Mouse (Mus musculus) spleen, adult 12 weeks (tissue): ENCODE measurements around the gene Adgrd1.

ENCODE experiments used
- DNase-seq: peaks from one replicate; pipeline ENCODE4 v3.0.0; 2022; ENCODE audit warnings: low spot score

Gene Adgrd1

DNA sequence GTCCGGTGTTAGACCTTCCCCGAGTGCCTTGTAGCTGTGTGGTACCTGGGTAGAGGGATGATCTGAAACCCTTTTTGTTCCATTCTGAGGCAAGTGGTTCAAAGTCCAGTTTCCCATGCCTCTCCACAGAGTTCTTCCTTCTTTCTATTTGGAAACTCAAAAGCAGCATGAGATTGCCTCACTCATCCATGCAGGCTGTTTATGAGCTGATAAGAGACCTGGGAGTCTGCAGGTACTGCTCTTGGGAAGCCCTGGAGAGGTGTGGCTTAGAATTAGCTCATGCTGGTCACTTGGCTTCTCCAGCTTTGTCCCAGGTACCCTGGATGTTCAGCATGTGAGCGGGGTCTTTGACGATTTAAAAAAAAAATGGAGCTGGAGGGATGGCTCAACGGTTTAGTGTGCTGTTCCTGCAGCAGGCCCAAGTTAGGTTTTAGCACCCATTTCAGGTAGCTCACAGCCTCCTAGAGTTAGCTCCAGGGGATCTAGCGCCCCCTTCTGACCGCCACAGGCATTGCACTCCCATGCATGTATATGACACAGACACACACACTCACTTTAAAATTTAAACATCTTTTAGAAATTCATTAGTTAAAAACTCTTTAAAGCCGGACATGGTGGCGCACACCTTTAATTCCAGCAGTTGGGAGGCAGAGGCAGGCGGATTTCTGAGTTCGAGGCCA lies 65.0 kb downstream of the Adgrd1 start:
- no peak for DNase-seq

DNA sequence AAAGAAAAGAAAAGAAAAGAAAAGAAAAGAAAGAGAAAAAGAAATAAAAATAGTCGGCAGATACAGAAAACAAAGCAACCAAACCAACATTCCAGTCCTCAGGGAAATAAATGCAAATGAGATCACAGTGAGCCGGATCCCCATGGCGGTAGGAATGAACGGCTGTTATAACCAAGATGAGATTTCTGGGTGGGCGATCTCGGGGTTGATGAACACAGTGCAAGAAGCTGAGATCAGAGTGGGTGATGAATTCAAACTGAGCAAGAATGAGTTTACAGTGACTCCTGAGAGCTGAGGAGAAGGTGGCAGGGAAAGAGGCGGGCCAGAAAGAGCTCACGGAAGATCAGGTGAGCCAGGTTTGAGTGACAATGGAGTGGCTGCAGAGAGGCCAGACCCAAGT lies 66.9 kb downstream of the Adgrd1 start:
- no peak for DNase-seq

DNA sequence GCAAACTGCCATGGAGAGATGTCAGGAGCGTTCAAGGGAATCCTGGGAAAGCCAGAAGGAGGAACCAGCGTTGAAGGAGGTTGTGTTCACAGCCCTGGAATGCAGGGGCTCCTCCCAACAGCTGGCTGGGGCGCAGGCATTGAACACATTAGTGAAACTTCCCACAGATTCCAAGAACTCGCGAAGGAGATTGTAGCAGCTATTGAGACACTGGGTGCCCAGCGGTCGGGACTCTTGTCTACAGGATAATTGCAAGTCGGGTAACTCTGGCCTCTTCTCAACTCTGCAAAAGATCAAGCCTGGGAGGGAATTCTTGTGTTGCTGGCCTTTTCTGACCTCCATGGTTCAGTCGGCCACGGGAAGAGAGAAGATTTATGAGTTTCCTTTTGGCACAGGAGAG lies 67.5 kb downstream of the Adgrd1 start:
- no peak for DNase-seq

- DNase-seq: no peak
Observed at GRCm38 (mm10) chr5:129164911-129165584, 68.5 kb downstream of the Adgrd1 start.

DNA sequence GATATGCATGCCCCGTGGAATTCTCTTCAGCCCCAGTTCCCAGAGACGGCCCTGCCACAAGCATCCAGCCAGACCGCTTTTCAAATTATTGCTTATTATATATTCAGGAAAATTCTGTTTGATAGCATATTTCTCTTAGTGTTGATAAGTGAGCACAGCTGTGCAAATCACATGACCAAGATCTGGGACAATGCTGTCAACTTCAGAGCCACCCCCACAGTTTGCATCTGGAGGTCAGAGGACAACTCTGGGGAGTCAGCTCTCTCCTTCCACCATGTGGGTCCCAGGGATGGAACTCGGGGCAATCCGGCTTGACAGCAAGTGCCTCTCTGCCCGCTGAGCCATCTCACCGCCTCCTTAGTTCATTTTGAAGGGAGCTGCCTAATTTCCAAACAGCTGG lies 69.0 kb downstream of the Adgrd1 start:
- DNase-seq: no peak

- no peak for DNase-seq
Observed at GRCm38 (mm10) chr5:129169090-129169489, 72.5 kb downstream of the Adgrd1 start.

DNA sequence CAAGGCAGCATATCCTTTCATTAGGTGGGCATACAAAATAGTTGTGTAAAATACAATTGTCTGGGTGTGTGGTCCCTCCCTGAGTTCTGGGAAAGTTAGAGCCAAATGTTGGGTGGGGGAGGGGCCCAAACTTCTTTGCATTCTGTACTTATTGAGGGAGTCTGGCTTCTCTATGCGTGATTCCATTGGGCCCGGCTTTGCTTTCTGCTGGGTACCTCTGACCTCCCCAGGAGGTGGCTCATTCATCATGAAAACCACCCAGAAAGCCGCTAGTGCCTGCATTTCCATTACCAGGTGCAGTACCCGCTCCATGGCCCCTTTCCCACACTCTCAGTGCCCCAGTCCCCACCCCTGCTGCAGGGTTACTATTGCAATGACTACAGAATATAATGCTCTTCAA lies 73.0 kb downstream of the Adgrd1 start:
- no peak for DNase-seq

GRCm38 (mm10) chr5:129172533-129172932 lies 76.0 kb downstream of the Adgrd1 start:
- no peak for DNase-seq

GRCm38 (mm10) chr5:129175925-129176324 lies 79.4 kb downstream of the Adgrd1 start:
- DNase-seq: no peak

DNA sequence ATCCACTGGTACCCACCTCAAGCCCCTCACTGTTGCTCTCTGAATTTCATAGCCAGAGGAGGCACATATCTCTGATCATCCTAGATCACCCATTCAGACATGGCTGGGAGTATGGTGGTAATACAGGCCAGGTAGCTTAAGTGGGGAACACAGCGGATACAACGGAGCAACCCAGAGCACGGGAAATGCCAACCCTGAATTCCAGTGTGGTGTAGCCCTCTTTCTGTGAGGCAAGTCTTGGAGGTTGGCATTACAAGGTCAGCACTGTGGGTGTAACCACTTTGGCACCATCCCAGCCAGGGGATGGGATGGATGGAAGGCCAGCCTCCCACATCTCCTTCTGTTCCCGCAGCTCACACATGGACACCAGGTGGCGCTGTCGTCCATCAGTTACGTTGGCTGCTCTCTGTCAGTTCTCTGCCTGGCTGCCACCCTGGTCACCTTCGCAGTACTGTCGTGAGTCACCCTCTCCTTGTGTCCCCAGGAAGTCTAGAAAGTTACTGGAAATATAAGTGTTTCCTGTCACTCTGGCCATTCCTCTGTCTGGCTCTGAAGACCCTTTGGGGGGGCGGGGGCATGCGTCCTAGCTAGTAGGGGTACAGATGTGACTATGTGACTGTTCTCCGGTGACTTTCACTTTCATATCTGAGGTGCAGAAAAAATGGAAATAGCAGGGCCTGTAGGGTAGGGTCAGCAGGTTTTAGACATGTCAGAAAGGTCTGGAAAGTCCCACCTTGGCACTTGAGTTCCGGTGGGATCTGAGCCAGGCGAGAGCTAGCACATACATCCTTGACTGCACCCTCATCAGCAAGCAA lies 81.4 kb downstream of the Adgrd1 start:
- DNase-seq: peak; percentile 79

- DNase-seq: no peak
Observed at GRCm38 (mm10) chr5:129179356-129179755, 82.8 kb downstream of the Adgrd1 start.

DNA sequence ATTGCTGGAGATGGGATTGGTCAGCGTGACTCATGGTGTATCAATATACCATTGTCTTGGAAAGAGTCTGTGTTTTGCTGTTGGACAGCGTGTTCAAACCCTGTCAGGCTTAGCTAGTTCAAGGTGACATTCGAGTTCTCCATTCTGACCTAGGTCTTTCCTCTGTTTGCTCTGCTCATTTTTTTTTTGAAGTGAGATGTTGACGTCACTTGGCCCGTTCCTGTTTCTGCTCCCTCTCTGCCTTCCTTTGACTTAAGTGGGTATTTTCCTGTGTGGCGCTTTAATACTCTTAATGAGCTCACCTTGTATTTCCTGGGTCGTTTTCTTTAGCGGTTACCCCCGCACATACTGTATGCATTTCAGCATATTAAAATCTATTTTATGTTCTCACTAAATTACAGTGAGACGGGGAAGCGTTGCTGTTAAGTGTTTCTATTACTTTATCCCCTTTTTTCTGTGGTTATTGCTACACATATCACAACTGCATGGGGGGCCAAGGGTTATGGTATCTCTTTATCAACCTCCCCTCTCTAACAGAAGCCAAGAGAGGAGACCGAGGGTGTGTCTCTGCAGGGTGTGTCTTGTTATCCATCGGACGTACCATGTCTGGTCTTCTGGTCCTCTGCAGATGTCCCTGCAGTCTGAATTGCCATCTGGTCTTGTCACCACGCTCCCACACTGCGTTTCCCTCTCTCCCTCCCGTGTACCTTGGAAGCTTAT lies 83.6 kb downstream of the Adgrd1 start:
- DNase-seq: no peak

DNA sequence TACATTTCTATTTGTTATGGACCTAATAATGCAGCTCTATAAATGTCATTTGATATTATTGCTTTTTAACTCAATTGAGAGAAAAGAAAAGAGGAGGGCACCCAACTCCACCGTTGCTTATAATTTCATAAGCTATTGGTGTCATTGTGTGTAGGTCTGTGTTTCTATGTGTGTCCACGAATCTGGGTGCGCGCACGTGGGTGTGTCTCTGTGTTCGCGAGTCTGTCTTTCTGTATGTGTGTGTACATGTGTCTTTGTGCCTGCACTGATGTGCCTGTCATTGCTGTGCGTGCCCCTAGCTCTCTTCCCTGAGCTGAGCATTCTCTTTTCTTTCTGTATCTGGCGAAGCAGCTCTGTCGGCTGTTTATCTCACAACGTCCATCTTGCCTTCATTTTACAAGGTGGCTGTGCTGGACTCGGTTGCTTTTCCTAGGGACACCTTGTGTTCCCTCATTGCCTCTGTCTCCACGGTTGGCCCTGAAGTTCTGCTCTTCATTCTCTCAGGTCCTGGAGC lies 84.2 kb downstream of the Adgrd1 start:
- no peak for DNase-seq

DNA sequence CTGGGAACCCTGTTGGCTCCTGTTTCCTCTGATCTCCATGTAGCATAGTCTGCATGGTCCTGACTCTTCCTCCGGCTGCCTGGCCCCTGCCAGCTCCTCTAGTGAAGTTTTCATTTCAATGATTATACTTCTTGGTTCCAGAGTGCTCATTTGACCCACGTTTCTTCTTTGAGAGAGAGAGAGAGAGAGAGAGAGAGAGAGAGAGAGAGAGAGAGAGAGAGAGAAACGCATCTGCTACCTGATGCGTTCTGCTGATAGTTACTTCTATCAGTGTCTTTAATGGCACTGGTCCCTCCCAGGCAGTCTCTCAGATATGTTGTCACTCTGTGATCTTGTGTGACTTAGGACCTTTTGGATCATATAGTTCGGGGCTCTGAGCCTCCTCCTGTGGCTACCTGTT lies 84.9 kb downstream of the Adgrd1 start:
- DNase-seq: no peak

DNA sequence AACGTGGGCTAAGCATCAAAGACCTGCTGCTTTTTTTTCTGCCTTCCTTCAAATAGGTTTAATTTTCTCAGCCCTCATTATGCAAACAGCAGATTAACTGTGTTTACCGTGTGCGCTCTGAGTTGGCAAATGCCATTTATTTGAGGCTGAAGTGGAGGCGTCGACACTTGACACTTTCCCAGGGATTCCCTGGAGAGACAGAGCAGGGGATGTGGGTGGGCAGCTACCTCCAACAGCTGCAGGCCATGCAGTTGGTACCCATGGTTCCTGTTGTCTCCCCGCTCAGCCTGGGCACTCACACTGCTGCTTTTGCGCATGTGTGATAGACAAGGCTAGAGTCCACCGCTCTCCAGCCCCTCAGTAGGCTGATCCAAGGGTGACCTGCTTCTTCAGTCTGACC lies 86.0 kb downstream of the Adgrd1 start:
- DNase-seq: no peak

- DNase-seq: no peak
Observed at GRCm38 (mm10) chr5:129186260-129186659, 89.7 kb downstream of the Adgrd1 start.

- no peak for DNase-seq
Observed at GRCm38 (mm10) chr5:129186926-129187325, 90.4 kb downstream of the Adgrd1 start.

DNA sequence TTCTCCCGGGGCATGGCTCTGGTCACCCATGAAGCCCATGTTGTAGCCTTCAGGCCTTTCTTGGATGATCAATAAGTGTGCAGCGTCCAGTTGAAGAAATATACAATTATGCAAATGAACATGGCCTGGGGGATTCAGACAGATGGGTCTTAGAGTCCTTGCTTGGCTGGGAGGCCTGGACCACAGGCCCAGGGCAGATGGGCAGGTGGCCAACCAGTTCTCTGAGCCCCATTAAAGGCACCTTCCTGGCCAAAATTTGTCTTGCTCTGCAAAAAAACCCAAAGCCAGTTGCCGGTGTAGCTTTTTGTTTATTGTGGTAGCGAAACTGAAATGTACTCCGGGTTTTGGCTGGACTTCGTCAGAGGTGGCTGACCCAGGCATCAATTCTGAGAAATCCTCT lies 92.5 kb downstream of the Adgrd1 start:
- no peak for DNase-seq

DNA sequence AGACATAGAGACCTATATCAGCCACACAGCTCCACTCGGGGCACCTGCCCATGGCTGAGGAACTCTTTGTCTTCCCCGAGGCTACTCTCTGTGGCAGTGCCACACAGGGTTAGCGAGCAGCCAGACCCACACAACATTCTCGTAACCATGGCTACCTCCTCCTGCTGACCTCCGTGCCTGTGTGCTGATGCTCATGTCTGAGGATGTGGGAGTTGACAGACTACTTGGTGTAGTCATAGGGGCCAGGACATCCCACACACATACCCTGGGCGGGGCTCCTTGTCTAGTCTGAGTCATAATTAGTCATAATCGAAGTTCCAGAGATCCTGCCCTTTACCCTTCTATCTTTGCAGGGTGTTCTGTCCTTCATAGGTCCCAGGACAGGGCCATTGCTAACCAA lies 93.5 kb downstream of the Adgrd1 start:
- DNase-seq: no peak

- DNase-seq: no peak
Observed at GRCm38 (mm10) chr5:129196501-129196900, 100.0 kb downstream of the Adgrd1 start.

DNA sequence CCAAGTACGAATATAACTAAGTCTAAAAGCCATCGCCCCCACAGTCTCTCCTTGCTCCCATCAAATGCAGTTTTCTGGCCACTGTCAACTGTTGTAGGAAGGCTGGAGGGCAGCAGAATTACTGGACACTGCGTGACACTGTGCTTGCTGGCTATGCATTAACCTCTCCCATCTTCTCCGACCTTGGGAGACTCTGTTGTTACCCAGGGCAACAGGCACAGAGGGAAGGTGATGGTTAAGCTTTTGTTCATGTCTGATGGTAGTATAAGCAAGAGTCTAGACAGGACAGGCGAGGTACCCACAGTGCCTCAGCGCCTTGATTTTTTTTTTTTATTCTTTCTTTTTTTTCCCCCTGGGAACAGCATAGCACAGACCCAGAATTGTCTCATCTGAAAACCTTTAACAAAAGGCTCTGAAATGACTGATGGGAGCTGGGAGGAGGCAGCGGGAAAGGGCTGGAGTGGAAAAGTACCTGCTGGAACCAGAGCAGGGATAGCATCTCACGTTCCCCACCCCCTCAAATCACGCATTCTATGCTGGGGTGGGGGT lies 100.5 kb downstream of the Adgrd1 start:
- DNase-seq: no peak

DNA sequence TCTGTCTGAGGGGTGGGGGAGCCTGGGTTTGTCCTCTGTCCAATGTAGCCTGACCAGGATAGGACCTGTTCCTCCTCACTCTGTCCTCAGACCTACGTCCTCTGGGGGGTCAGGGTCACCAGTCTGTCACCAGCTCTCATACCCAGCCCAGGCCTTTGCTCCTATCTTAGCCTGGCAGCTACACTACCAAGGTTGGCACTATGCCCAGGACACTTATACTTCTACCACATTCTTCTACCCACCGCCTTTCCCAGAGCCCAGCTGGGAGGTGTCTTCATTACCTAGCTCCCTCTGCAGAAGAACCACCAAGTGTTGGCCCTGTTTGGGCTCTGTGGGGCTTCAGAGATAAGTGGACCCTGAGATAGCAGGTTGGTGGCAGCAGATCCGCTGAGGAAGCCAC lies 103.6 kb downstream of the Adgrd1 start:
- DNase-seq: peak; percentile 53
